Mouse (Mus musculus) adrenal gland, adult 2 months (tissue): ENCODE data around the gene Tgm3. TPM values are rescaled to one million over a fixed set of nuclear protein-coding genes. Genes with fewer than 3 reads are reported as not detected.

Experiments used
- DNase-seq: peaks from one replicate; pipeline ENCODE4 v3.0.0; 2021
- microRNA-seq, 2 experiments: library from miRNA; unstranded; fragments of <30 nt; microRNA quantifications; one replicate each; pipeline ENCODE4 v1.2.0; 2021
- polyA plus RNA-seq: library from polyadenylated mRNA; depleted of rRNA; stranded (reverse); fragments of >200 nt; gene quantifications from 2 replicates; pipeline ENCODE4 v1.2.3, GENCODE M21; 2012; rRNA removed
- total RNA-seq, 2 experiments: library from RNA; stranded (reverse); gene quantifications; 2 replicates each; pipeline ENCODE4 v1.2.3; 2021

Tgm3 gene
- total and polyA plus RNA-seq, 3 experiments = 0.48 to 3.3 (median 1.2) TPM

DNA sequence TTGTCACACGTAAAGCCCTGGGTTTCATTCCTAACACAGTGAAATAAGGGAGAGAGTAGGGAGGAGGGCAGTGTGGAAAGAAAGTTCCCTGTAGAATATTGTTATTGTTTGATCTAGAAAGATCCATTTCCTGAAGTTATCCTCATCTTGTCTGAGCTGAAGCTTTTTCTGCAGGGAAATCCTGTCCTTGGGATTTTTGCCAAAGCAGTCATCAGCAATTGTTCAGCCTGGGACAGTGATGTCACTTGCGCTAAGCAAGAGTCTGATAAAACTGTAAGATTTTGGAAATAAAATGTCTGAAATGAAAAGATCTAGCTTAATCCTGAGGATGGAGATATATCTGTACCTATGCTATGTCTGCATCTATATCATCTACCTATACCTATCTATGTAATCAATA, 58.2 kb downstream of the Tgm3 start:
- DNase-seq = peak; percentile 44

Small RNA genes lying within 50 kb of the gene (microRNA-seq; reads per million reads assigned to microRNA genes)
- 0 reads per million in 2 experiments for gene Mir6339

Other genes with a start within 250 kb of the Tgm3 start
- gene Stk35, start 211.8 kb upstream of the Tgm3 start, total RNA-seq = 10 to 100 TPM; 23.3 to 27.1 TPM
- 18.0 and 19.1 TPM in 2 replicates for gene Stk35, start 211.8 kb upstream of the Tgm3 start, polyA plus RNA-seq
- gene Tgm6, start 100.1 kb downstream of the Tgm3 start, total RNA-seq = not detected
- gene Tgm6, start 100.1 kb downstream of the Tgm3 start, polyA plus RNA-seq = not detected in 2 replicates
- 100 to 1,000 TPM; 112 to 187 TPM for gene Snrpb, start 167.1 kb downstream of the Tgm3 start, total RNA-seq
- 350 and 452 TPM in 2 replicates for gene Snrpb, start 167.1 kb downstream of the Tgm3 start, polyA plus RNA-seq
- not detected for gene Tmc2, start 182.8 kb downstream of the Tgm3 start, total RNA-seq
- not detected in 2 replicates for gene Tmc2, start 182.8 kb downstream of the Tgm3 start, polyA plus RNA-seq